Mouse (Mus musculus) heart, adult 2 months (tissue): Measurements from ENCODE around the gene Nop2.

Experiments used
- CTCF ChIP-seq: fragments of 200-600 bp; IDR thresholded peaks from 2 replicates; pipeline ENCODE4 v1.8.1; 2022; ENCODE audit warnings: antibody characterized with exemption, mild to moderate bottlenecking, moderate library complexity
- POLR2A ChIP-seq: fragments of 200-500 bp; IDR thresholded peaks from 2 replicates; pipeline ENCODE4 v1.6.1; 2011; ENCODE audit warnings: mild to moderate bottlenecking, low read depth, low read length, control low read depth; ENCODE audit not compliant: insufficient read depth

GRCm38 (mm10) chr6:125110927-125111326 lies 20.8 kb upstream of the Nop2 start:
- TF ChIP-seq POLR2A (no peak), CTCF (peak; percentile 61)
